Mouse (Mus musculus) ovary, adult 18-20 months (tissue): ENCODE data around the gene Epp13.
A peak's percentile ranks its signal among the peaks of the same experiment; 100 is the strongest.
"Not testable (repeated sequence)": the region's sequence is repeated elsewhere in the genome, so short reads cannot be mapped to it uniquely, and the experiment has no call there.

Source experiments
- DNase-seq: peaks from one replicate; pipeline ENCODE4 v3.0.0; 2022; ENCODE audit warnings: low spot score, mixed read lengths

Epp13 gene

GRCm38 (mm10) chr7:6252410-6252809 is at the start of gene Epp13:
Gene Epp13, plus strand, starts transcription at chr7:6252710.
- no peak for DNase-seq

- DNase-seq, result no peak
These were observed 48.3 kb upstream of the Epp13 start for GRCm38 (mm10) chr7:6204200-6204599.

- no peak for DNase-seq
These were observed 39.4 kb upstream of the Epp13 start for GRCm38 (mm10) chr7:6213144-6213543.

GRCm38 (mm10) chr7:6214691-6215090 is 37.8 kb upstream of the Epp13 start:
- DNase-seq, result not testable (repeated sequence)

GRCm38 (mm10) chr7:6220147-6220546 is 32.4 kb upstream of the Epp13 start:
- no peak for DNase-seq

GRCm38 (mm10) chr7:6221978-6222377 is 30.5 kb upstream of the Epp13 start, which contains the start of gene Zscan5b:
Gene Zscan5b, plus strand, starts transcription at chr7:6222278.
- no peak for DNase-seq

GRCm38 (mm10) chr7:6228491-6228890 is 24.0 kb upstream of the Epp13 start:
- DNase-seq, result not testable (repeated sequence)

GRCm38 (mm10) chr7:6239787-6240186 is 12.7 kb upstream of the Epp13 start:
- DNase-seq, result no peak

- DNase-seq, result not testable (repeated sequence)
These were observed 11.6 kb upstream of the Epp13 start for GRCm38 (mm10) chr7:6240841-6241425.

- DNase-seq, result no peak
These were observed 7.9 kb upstream of the Epp13 start for GRCm38 (mm10) chr7:6244361-6245292.

GRCm38 (mm10) chr7:6254451-6254850 is 1.9 kb downstream of the Epp13 start:
- DNase-seq, result no peak

- no peak for DNase-seq
These were observed 4.9 kb downstream of the Epp13 start for GRCm38 (mm10) chr7:6257386-6257785.

- DNase-seq, result no peak
These were observed 6.0 kb downstream of the Epp13 start for GRCm38 (mm10) chr7:6258232-6259220.

- DNase-seq, result not testable (repeated sequence)
These were observed 7.5 kb downstream of the Epp13 start for GRCm38 (mm10) chr7:6260004-6260403.

- no peak for DNase-seq
These were observed 9.6 kb downstream of the Epp13 start for GRCm38 (mm10) chr7:6262120-6262519.

GRCm38 (mm10) chr7:6262984-6263383 is 10.5 kb downstream of the Epp13 start:
- no peak for DNase-seq

- no peak for DNase-seq
These were observed 13.2 kb downstream of the Epp13 start for GRCm38 (mm10) chr7:6265695-6266094.

GRCm38 (mm10) chr7:6277906-6278305 is 25.4 kb downstream of the Epp13 start:
- DNase-seq, result no peak

- DNase-seq, result peak; percentile 21
These were observed 30.2 kb downstream of the Epp13 start for GRCm38 (mm10) chr7:6282749-6283148.

- peak; percentile 61 for DNase-seq
These were observed 31.1 kb downstream of the Epp13 start for GRCm38 (mm10) chr7:6283451-6284075.

- no peak for DNase-seq
These were observed 32.0 kb downstream of the Epp13 start for GRCm38 (mm10) chr7:6284442-6285012.
